Mouse (Mus musculus): ENCODE measurements at regions not wholly inside any gene's neighbourhood (a gene's known extent, or its start where the extent isn't known, plus 50 kb on each side); places are given as distances from the start of the nearest gene placed in this dataset.

GRCm38 (mm10) chr13:47955504-47955903 is 305.5 kb upstream of the Id4 start:
- TF ChIP-seq CTCF (IDR thresholded peaks at IDR 0.05; ENCODE audit: borderline replicate concordance, insufficient read depth, low read length): no peak
- TF ChIP-seq POLR2A (IDR thresholded peaks at IDR 0.05; ENCODE audit: low read depth, low read length): no peak
